Mouse (Mus musculus): ENCODE results near the gene Rab2b. TPM values are rescaled to one million over a fixed set of nuclear protein-coding genes. Genes with fewer than 3 reads are reported as not detected.
"Not testable (repeated sequence)": the region's sequence is repeated elsewhere in the genome, so short reads cannot be mapped to it uniquely, and the experiment has no call there.

Gene Rab2b
- polyA plus RNA-seq, 1 experiment: 2.1 TPM

GRCm38 (mm10) chr14:52304644-52305271 is 25.4 kb upstream of the Rab2b start, which contains the start of gene Mettl3:
Mettl3 (minus strand) TSS chr14:52305128.
- under 1% methylated on average over 46 of the region's 46 CpGs for WGBS

GRCm38 (mm10) chr14:52303517-52303916 is 24.2 kb upstream of the Rab2b start:
- not testable (repeated sequence) for H3K27me3 ChIP-seq (ENCODE audit: control insufficient read depth, insufficient read depth, low read length); H3K4me3 ChIP-seq (ENCODE audit: low read depth, low read length); H3K27ac ChIP-seq (ENCODE audit: insufficient read depth, low read depth, low read length); H3K4me1 ChIP-seq (ENCODE audit: control insufficient read depth, insufficient read depth, insufficient read length, low read length)
- WGBS: 81% methylated on average over 3 of the region's 3 CpGs
- H3K36me3 ChIP-seq (ENCODE audit: control insufficient read depth, insufficient read depth, low read length): peaks cover 11% of the 10 kb centered on the region

More at GRCm38 (mm10) chr14:52304644-52305271, 25.4 kb upstream of the Rab2b start, which contains the start of gene Mettl3:
- Histone ChIP-seq H3K4me1 (ENCODE audit: control insufficient read depth, insufficient read depth, insufficient read length, low read length) (no peaks in the 10 kb centered on the region), H3K27ac (ENCODE audit: insufficient read depth, low read depth, low read length) (peak within 1 kb of the TSS; percentile 72), H3K36me3 (ENCODE audit: control insufficient read depth, insufficient read depth, low read length) (peaks cover 6% of the 10 kb centered on the region), H3K4me3 (ENCODE audit: low read depth, low read length) (peak within 1 kb of the TSS; percentile 88), H3K27me3 (ENCODE audit: control insufficient read depth, insufficient read depth, low read length) (no peaks in the 10 kb centered on the region)
- TF ChIP-seq POLR2A (IDR thresholded peaks at IDR 0.05; ENCODE audit: low read depth, low read length) (peak; percentile 35; the same call in 1 of the 2 replicates), CTCF (IDR thresholded peaks at IDR 0.05; ENCODE audit: extremely low read depth, insufficient read length, insufficient replicate concordance, low read depth, low read length) (no peak)

- whole genome bisulfite sequencing: 67% methylated on average over 6 of the region's 6 CpGs
- H3K36me3 ChIP-seq (ENCODE audit: control insufficient read depth, insufficient read depth, low read length): peaks cover 67% of the 10 kb centered on the region
These were observed 16.4 kb upstream of the Rab2b start for GRCm38 (mm10) chr14:52295558-52296264.

GRCm38 (mm10) chr14:52284191-52284590 is 4.8 kb upstream of the Rab2b start:
- 85% methylated on average over 3 of the region's 3 CpGs for WGBS
- H3K4me1 ChIP-seq (ENCODE audit: control insufficient read depth, insufficient read depth, insufficient read length, low read length): 0 out of 2 replicates have a peak, but pooled peaks cover 3% of the 10 kb centered on the region
- H3K27ac ChIP-seq (ENCODE audit: insufficient read depth, low read depth, low read length): no peak overlapping the region
- TF ChIP-seq POLR2A (IDR thresholded peaks at IDR 0.05; ENCODE audit: low read depth, low read length): no peak
- no peak for TF ChIP-seq CTCF (IDR thresholded peaks at IDR 0.05; ENCODE audit: extremely low read depth, insufficient read length, insufficient replicate concordance, low read depth, low read length)
- H3K36me3 ChIP-seq (ENCODE audit: control insufficient read depth, insufficient read depth, low read length): peaks cover 31% of the 10 kb centered on the region
- H3K27me3 ChIP-seq (ENCODE audit: control insufficient read depth, insufficient read depth, low read length): no peaks in the 10 kb centered on the region
- H3K4me3 ChIP-seq (ENCODE audit: low read depth, low read length): no peak overlapping the region

More at GRCm38 (mm10) chr14:52295558-52296264, 16.4 kb upstream of the Rab2b start:
- TF ChIP-seq CTCF (IDR thresholded peaks at IDR 0.05; ENCODE audit: extremely low read depth, insufficient read length, insufficient replicate concordance, low read depth, low read length): no peak
- TF ChIP-seq POLR2A (IDR thresholded peaks at IDR 0.05; ENCODE audit: low read depth, low read length): no peak
- no peaks in the 10 kb centered on the region for H3K4me1 ChIP-seq (ENCODE audit: control insufficient read depth, insufficient read depth, insufficient read length, low read length)
- H3K4me3 ChIP-seq (ENCODE audit: low read depth, low read length): no peak overlapping the region
- H3K27me3 ChIP-seq (ENCODE audit: control insufficient read depth, insufficient read depth, low read length): no peaks in the 10 kb centered on the region
- no peak overlapping the region for H3K27ac ChIP-seq (ENCODE audit: insufficient read depth, low read depth, low read length)

GRCm38 (mm10) chr14:52283629-52284028 is 4.3 kb upstream of the Rab2b start:
- H3K4me3 ChIP-seq (ENCODE audit: low read depth, low read length): no peak overlapping the region
- TF ChIP-seq POLR2A (IDR thresholded peaks at IDR 0.05; ENCODE audit: low read depth, low read length): no peak
- no peak for TF ChIP-seq CTCF (IDR thresholded peaks at IDR 0.05; ENCODE audit: extremely low read depth, insufficient read length, insufficient replicate concordance, low read depth, low read length)
- H3K27me3 ChIP-seq (ENCODE audit: control insufficient read depth, insufficient read depth, low read length): no peaks in the 10 kb centered on the region
- 94% methylated on average over 5 of the region's 5 CpGs for WGBS
- no peak overlapping the region for H3K27ac ChIP-seq (ENCODE audit: insufficient read depth, low read depth, low read length)
- H3K36me3 ChIP-seq (ENCODE audit: control insufficient read depth, insufficient read depth, low read length): peaks cover 29% of the 10 kb centered on the region
- 0 out of 2 replicates have a peak, but pooled peaks cover 3% of the 10 kb centered on the region for H3K4me1 ChIP-seq (ENCODE audit: control insufficient read depth, insufficient read depth, insufficient read length, low read length)

GRCm38 (mm10) chr14:52279747-52280120 is 389 bp upstream of the Rab2b start:
- H3K4me1 ChIP-seq (ENCODE audit: control insufficient read depth, insufficient read depth, insufficient read length, low read length): 0 out of 2 replicates have a peak, but pooled peaks cover 3% of the 10 kb centered on the region
- H3K27me3 ChIP-seq (ENCODE audit: control insufficient read depth, insufficient read depth, low read length): no peaks in the 10 kb centered on the region
- TF ChIP-seq CTCF (IDR thresholded peaks at IDR 0.05; ENCODE audit: extremely low read depth, insufficient read length, insufficient replicate concordance, low read depth, low read length): no peak
- no peak for TF ChIP-seq POLR2A (IDR thresholded peaks at IDR 0.05; ENCODE audit: low read depth, low read length)
- WGBS: 1% methylated on average over 21 of the region's 21 CpGs
- H3K36me3 ChIP-seq (ENCODE audit: control insufficient read depth, insufficient read depth, low read length): no peaks in the 10 kb centered on the region
- peak overlapping the region; percentile 99 for H3K4me3 ChIP-seq (ENCODE audit: low read depth, low read length)
- peak overlapping the region; percentile 77 for H3K27ac ChIP-seq (ENCODE audit: insufficient read depth, low read depth, low read length)

- 92% methylated on average over 4 of the region's 4 CpGs for WGBS
- Histone ChIP-seq H3K27ac (ENCODE audit: insufficient read depth, low read depth, low read length) (no peak overlapping the region), H3K36me3 (ENCODE audit: control insufficient read depth, insufficient read depth, low read length) (peaks cover 6% of the 10 kb centered on the region), H3K27me3 (ENCODE audit: control insufficient read depth, insufficient read depth, low read length) (no peaks in the 10 kb centered on the region), H3K4me3 (ENCODE audit: low read depth, low read length) (no peak overlapping the region), H3K4me1 (ENCODE audit: control insufficient read depth, insufficient read depth, insufficient read length, low read length) (0 out of 2 replicates have a peak, but pooled peaks cover 3% of the 10 kb centered on the region)
- no peak for TF ChIP-seq POLR2A (IDR thresholded peaks at IDR 0.05; ENCODE audit: low read depth, low read length)
- no peak for TF ChIP-seq CTCF (IDR thresholded peaks at IDR 0.05; ENCODE audit: extremely low read depth, insufficient read length, insufficient replicate concordance, low read depth, low read length)
These were observed 2.1 kb downstream of the Rab2b start for GRCm38 (mm10) chr14:52277210-52277609.
